Mouse (Mus musculus): ENCODE data around the gene Hoxd11.

The Hoxd11 gene

GRCm38 (mm10) chr2:74681594-74682531 lies 2.5 kb downstream of the Hoxd11 start:
- no peak for ATAC-seq (ENCODE audit: low TSS enrichment)

GRCm38 (mm10) chr2:74682796-74683195 lies 3.4 kb downstream of the Hoxd11 start:
- ATAC-seq (ENCODE audit: low TSS enrichment) = no peak

- ATAC-seq (ENCODE audit: low TSS enrichment) = no peak
Observed at GRCm38 (mm10) chr2:74683471-74683951, 4.2 kb downstream of the Hoxd11 start.

GRCm38 (mm10) chr2:74684106-74684505 lies 4.7 kb downstream of the Hoxd11 start:
- ATAC-seq (ENCODE audit: low TSS enrichment) = no peak

GRCm38 (mm10) chr2:74685059-74685603 lies 5.8 kb downstream of the Hoxd11 start:
- no peak for ATAC-seq (ENCODE audit: low TSS enrichment)

GRCm38 (mm10) chr2:74686301-74686987 lies 7.1 kb downstream of the Hoxd11 start:
- no peak for ATAC-seq (ENCODE audit: low TSS enrichment)

GRCm38 (mm10) chr2:74686988-74687697 lies 7.8 kb downstream of the Hoxd11 start:
- ATAC-seq (ENCODE audit: low TSS enrichment) = no peak

- ATAC-seq (ENCODE audit: low TSS enrichment) = no peak
Observed at GRCm38 (mm10) chr2:74687698-74688555, 8.6 kb downstream of the Hoxd11 start.

GRCm38 (mm10) chr2:74688795-74689573 lies 9.6 kb downstream of the Hoxd11 start:
- ATAC-seq (ENCODE audit: low TSS enrichment) = no peak

GRCm38 (mm10) chr2:74689574-74690337 lies 10.4 kb downstream of the Hoxd11 start:
- ATAC-seq (ENCODE audit: low TSS enrichment) = no peak

GRCm38 (mm10) chr2:74690338-74690716 lies 11.0 kb downstream of the Hoxd11 start:
- no peak for ATAC-seq (ENCODE audit: low TSS enrichment)

GRCm38 (mm10) chr2:74691022-74691951 lies 11.9 kb downstream of the Hoxd11 start, which contains the start of gene Hoxd10:
Gene Hoxd10, plus strand, starts transcription at chr2:74691924.
- ATAC-seq (ENCODE audit: low TSS enrichment) = no peak

GRCm38 (mm10) chr2:74691995-74692807 lies 12.8 kb downstream of the Hoxd11 start:
- ATAC-seq (ENCODE audit: low TSS enrichment) = no peak

GRCm38 (mm10) chr2:74692808-74693431 lies 13.6 kb downstream of the Hoxd11 start:
- no peak for ATAC-seq (ENCODE audit: low TSS enrichment)

GRCm38 (mm10) chr2:74693432-74693827 lies 14.1 kb downstream of the Hoxd11 start:
- ATAC-seq (ENCODE audit: low TSS enrichment) = no peak

- no peak for ATAC-seq (ENCODE audit: low TSS enrichment)
Observed at GRCm38 (mm10) chr2:74694066-74694465, 14.7 kb downstream of the Hoxd11 start.

- ATAC-seq (ENCODE audit: low TSS enrichment) = no peak
Observed at GRCm38 (mm10) chr2:74695383-74695782, 16.0 kb downstream of the Hoxd11 start.

Data from frontal cortex, adult (tissue).